Mouse (Mus musculus) embryo, embryonic 10.5 days (tissue): ENCODE data around the gene Gm16485.

Experiments used
- DNase-seq: peaks from one replicate; pipeline ENCODE4 v3.0.0-alpha.2; 2015; ENCODE audit warnings: low spot score

Gene Gm16485

GRCm38 (mm10) chr9:8971491-8971890 lies at the start of gene Gm16485:
Gene Gm16485, plus strand, starts transcription at chr9:8971791.
- DNase-seq, result no peak

GRCm38 (mm10) chr9:8927561-8927960 lies 44.0 kb upstream of the Gm16485 start:
- no peak for DNase-seq

- DNase-seq, result no peak
Observed at GRCm38 (mm10) chr9:8937753-8938152, 33.8 kb upstream of the Gm16485 start.

GRCm38 (mm10) chr9:8953306-8953705 lies 18.3 kb upstream of the Gm16485 start:
- DNase-seq, result no peak

- DNase-seq, result peak; percentile 72
Observed at GRCm38 (mm10) chr9:8964512-8965133, 7.0 kb upstream of the Gm16485 start.

GRCm38 (mm10) chr9:8970240-8970639 lies 1.4 kb upstream of the Gm16485 start:
- DNase-seq, result no peak

GRCm38 (mm10) chr9:8977775-8978174 lies 6.2 kb downstream of the Gm16485 start:
- DNase-seq, result no peak

GRCm38 (mm10) chr9:8982315-8982714 lies 10.7 kb downstream of the Gm16485 start:
- DNase-seq, result peak; percentile 30

GRCm38 (mm10) chr9:8996494-8996893 lies 24.9 kb downstream of the Gm16485 start:
- no peak for DNase-seq

- peak; percentile 40 for DNase-seq
Observed at GRCm38 (mm10) chr9:9001170-9001569, 29.6 kb downstream of the Gm16485 start.

- no peak for DNase-seq
Observed at GRCm38 (mm10) chr9:9015108-9015507, 43.5 kb downstream of the Gm16485 start.
